In the genomic region with DNA sequence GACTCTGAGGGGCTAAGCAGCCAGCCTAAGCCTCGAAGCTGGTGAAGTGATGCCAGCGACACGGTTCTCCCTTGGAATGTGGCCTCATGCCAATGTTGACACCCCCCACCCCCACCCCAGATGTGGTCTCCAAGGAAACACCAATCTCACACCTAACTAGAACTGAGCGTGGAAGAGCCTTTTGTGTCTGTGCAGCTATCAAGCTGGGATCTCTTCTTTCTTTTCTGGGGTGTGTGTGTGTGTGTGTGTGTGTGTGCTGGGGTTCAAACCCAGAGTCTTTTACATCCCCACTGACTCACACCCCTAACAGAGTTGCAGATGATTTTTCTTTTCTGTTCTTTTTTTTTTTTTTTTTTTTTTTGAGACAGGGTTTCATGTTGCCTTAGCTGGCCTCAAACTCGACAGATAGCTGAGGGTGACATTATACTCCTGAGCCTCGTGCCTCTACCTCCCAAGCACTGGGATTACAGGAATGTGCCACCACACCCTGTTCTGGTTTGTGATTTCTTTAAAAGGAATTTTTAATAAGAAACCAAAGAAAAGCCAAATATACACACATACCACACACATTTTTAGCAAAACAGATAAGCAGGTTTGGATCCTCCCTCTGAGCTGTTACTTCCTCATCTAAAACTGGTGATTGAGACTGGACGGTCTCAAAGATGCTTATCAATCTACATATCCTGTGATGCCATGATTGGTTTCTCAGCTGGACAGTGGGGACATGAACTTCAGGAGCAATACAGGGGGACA, we compare ENCODE assay signal across 8 mouse cellular contexts. TPM values are rescaled to one million over a fixed set of nuclear protein-coding genes. Genes with fewer than 3 reads are reported as not detected.
A peak's percentile ranks its signal among the peaks of the same experiment; 100 is the strongest.
DNase-seq lines count a peak whose midpoint lies in the region; ATAC-seq and TF ChIP-seq lines count a peak whose summit lies in the region.
"Had no signal": no experiment of that assay in that cellular context is flagged by ENCODE, and none has a peak within 500 bp of the region (broad histone marks: within the 10 kb centered on the region; RNA-seq: fewer than 3 reads in every experiment).

No protein-coding gene starts in this region.

- no peaks in the 10 kb centered on the region for H3K36me3 ChIP-seq in lung, postnatal 0 days (ENCODE audit: insufficient read depth, low read length)
- H3K36me3 ChIP-seq in hindbrain, embryonic 13.5 days = no peaks in the 10 kb centered on the region
- H3K36me3 ChIP-seq in neural tube, embryonic 13.5 days = no peaks in the 10 kb centered on the region

- no peak for TF ChIP-seq POLR2A in bone marrow, adult 2 months (IDR thresholded peaks at IDR 0.05; ENCODE audit: borderline replicate concordance, control insufficient read depth, low read depth, low read length)

- no peaks in the 10 kb centered on the region for H3K27me3 ChIP-seq in lung, postnatal 0 days (replicated peaks; ENCODE audit: insufficient read depth, low read length)
- no peaks in the 10 kb centered on the region for H3K27me3 ChIP-seq in hindbrain, embryonic 13.5 days
- no peaks in the 10 kb centered on the region for H3K27me3 ChIP-seq in neural tube, embryonic 13.5 days

- no peak overlapping the region for H3K4me3 ChIP-seq in lung, postnatal 0 days (ENCODE audit: low read depth, low read length)
- no peak overlapping the region for H3K4me3 ChIP-seq in bone marrow, adult 2 months (replicated peaks; ENCODE audit: control insufficient read depth, low read depth, low read length)
- no peak overlapping the region for H3K4me3 ChIP-seq in hindbrain, embryonic 13.5 days
- no peak overlapping the region for H3K4me3 ChIP-seq in neural tube, embryonic 13.5 days
- H3K4me3 ChIP-seq: layer of hippocampus, adult 2 months had no signal

- TF ChIP-seq CTCF in lung, postnatal 0 days (IDR thresholded peaks at IDR 0.05) = no peak
- TF ChIP-seq CTCF in bone marrow, adult 2 months (IDR thresholded peaks at IDR 0.05; ENCODE audit: control insufficient read depth, insufficient read depth, low read length) = no peak

- no peak overlapping the region for H3K4me2 ChIP-seq in lung, postnatal 0 days (replicated peaks; ENCODE audit: low read depth, low read length)
- no peak overlapping the region for H3K4me2 ChIP-seq in hindbrain, embryonic 13.5 days
- no peak overlapping the region for H3K4me2 ChIP-seq in neural tube, embryonic 13.5 days

- no peaks in the 10 kb centered on the region for H3K9me3 ChIP-seq in lung, postnatal 0 days (ENCODE audit: low read length)
- H3K9me3 ChIP-seq in hindbrain, embryonic 13.5 days = no peaks in the 10 kb centered on the region
- no peaks in the 10 kb centered on the region for H3K9me3 ChIP-seq in neural tube, embryonic 13.5 days

- H3K4me1 ChIP-seq in lung, postnatal 0 days (ENCODE audit: insufficient read depth, low read depth, low read length) = peaks cover 26% of the 10 kb centered on the region
- peaks cover 28% of the 10 kb centered on the region for H3K4me1 ChIP-seq in bone marrow, adult 2 months (ENCODE audit: control insufficient read depth, insufficient read depth, low read length)
- H3K4me1 ChIP-seq in hindbrain, embryonic 13.5 days (replicated peaks) = peaks cover 57% of the 10 kb centered on the region
- peaks cover 61% of the 10 kb centered on the region for H3K4me1 ChIP-seq in neural tube, embryonic 13.5 days (replicated peaks)

- peak; percentile 9; the same call in 1 of the 2 replicates for ATAC-seq in lung, postnatal 0 days
- no peak for ATAC-seq in hindbrain, embryonic 13.5 days (ENCODE audit: low FRiP score)
- 0 out of 2 replicates have a peak, but pooled peaks have one; percentile 32 for ATAC-seq in neural tube, embryonic 13.5 days (ENCODE audit: low read depth)

- H3K9ac ChIP-seq in lung, postnatal 0 days (replicated peaks; ENCODE audit: low read depth) = no peak overlapping the region
- H3K9ac ChIP-seq in hindbrain, embryonic 13.5 days = no peak overlapping the region
- H3K9ac ChIP-seq in neural tube, embryonic 13.5 days = peak overlapping the region; percentile 1; the same call in 1 of the 2 replicates

- DNase-seq in lung, postnatal 0 days (ENCODE audit: low spot score) = no peak
- DNase-seq in lung, adult 18-20 months = no peak
- DNase-seq in left cerebral cortex, adult 9 months (ENCODE audit: low spot score in 2 of 2) = no peak
- no peak for DNase-seq in thymus, postnatal 4 days

- no peak for TF ChIP-seq EP300 in lung, postnatal 0 days (IDR thresholded peaks at IDR 0.05)

- peak overlapping the region; percentile 85 for H3K27ac ChIP-seq in lung, postnatal 0 days (ENCODE audit: low read length)
- peak overlapping the region; percentile 95 for H3K27ac ChIP-seq in bone marrow, adult 2 months (ENCODE audit: control insufficient read depth, insufficient read depth, low read depth, low read length, poor library complexity)
- H3K27ac ChIP-seq in hindbrain, embryonic 13.5 days = peak overlapping the region; percentile 40
- H3K27ac ChIP-seq in neural tube, embryonic 13.5 days (replicated peaks) = peak overlapping the region; percentile 59
- H3K27ac ChIP-seq: layer of hippocampus, adult 2 months had no signal

- WGBS in lung, postnatal 0 days = 12% methylated on average over 7 of the region's 7 CpGs
- 26% methylated on average over 7 of the region's 7 CpGs for WGBS in bone marrow, adult 2 months
- 28% methylated on average over 7 of the region's 7 CpGs for WGBS in hindbrain, embryonic 13.5 days
- WGBS in neural tube, embryonic 13.5 days = 33% methylated on average over 7 of the region's 7 CpGs

RNA-seq across cellular contexts. Expression of gene Plekho2, which starts 29.6 kb away (rescaled TPM):
- 20.3 and 21.1 TPM in 2 replicates for polyA plus RNA-seq in lung, postnatal 0 days (2015; fragmentation: Nextera tagmentation; extraction: Ambion mirVana)
- 25.7 and 55.0 TPM in 2 replicates for polyA plus RNA-seq in bone marrow, adult 2 months (2011; ENCODE audit: insufficient read depth, insufficient read length, low replicate concordance, missing spikeins)
- 5.8 and 7.6 TPM in 2 replicates for polyA plus RNA-seq in hindbrain, embryonic 13.5 days (2015; fragmentation: Nextera tagmentation; extraction: Ambion mirVana)
- 7.6 and 9.5 TPM in 2 replicates for polyA plus RNA-seq in neural tube, embryonic 13.5 days (2015; fragmentation: Nextera tagmentation; extraction: Ambion mirVana)

RNA-seq across cellular contexts. Expression of gene Ankdd1a, which starts 30.3 kb away (rescaled TPM):
- polyA plus RNA-seq in lung, postnatal 0 days (2015; fragmentation: Nextera tagmentation; extraction: Ambion mirVana) = not detected in 2 replicates
- polyA plus RNA-seq in bone marrow, adult 2 months (2011; ENCODE audit: insufficient read depth, insufficient read length, low replicate concordance, missing spikeins) = 1.2 TPM in 1 of 2 replicates, not detected in the other
- 0.51 and 0.75 TPM in 2 replicates for polyA plus RNA-seq in hindbrain, embryonic 13.5 days (2015; fragmentation: Nextera tagmentation; extraction: Ambion mirVana)
- 0.59 and 0.60 TPM in 2 replicates for polyA plus RNA-seq in neural tube, embryonic 13.5 days (2015; fragmentation: Nextera tagmentation; extraction: Ambion mirVana)

RNA-seq across cellular contexts. Expression of gene Pif1, which starts 36.7 kb away (rescaled TPM):
- polyA plus RNA-seq in lung, postnatal 0 days (2015; fragmentation: Nextera tagmentation; extraction: Ambion mirVana) = 0.56 and 0.87 TPM in 2 replicates
- 16.5 and 29.8 TPM in 2 replicates for polyA plus RNA-seq in bone marrow, adult 2 months (2011; ENCODE audit: insufficient read depth, insufficient read length, low replicate concordance, missing spikeins)
- polyA plus RNA-seq in hindbrain, embryonic 13.5 days (2015; fragmentation: Nextera tagmentation; extraction: Ambion mirVana) = 3.8 and 4.4 TPM in 2 replicates
- 3.1 and 3.2 TPM in 2 replicates for polyA plus RNA-seq in neural tube, embryonic 13.5 days (2015; fragmentation: Nextera tagmentation; extraction: Ambion mirVana)

Comparison
In these comparisons a context has a peak if more than half of its experiments do, and no peak if none do; other contexts are left out.
1. H3K27ac ChIP-seq: peak in every context shown above with its lines; median percentile 95 in bone marrow, adult 2 months; 85 in lung, postnatal 0 days; 59 in neural tube, embryonic 13.5 days; 40 in hindbrain, embryonic 13.5 days.